Mouse (Mus musculus): ENCODE measurements at regions not wholly inside any gene's neighbourhood (a gene's known extent, or its start where the extent isn't known, plus 50 kb on each side); places are given as distances from the start of the nearest gene placed in this dataset.

- Histone ChIP-seq H3K79me2 (replicated peaks; ENCODE audit: control insufficient read depth, insufficient read depth, low read length) (no peaks in the 10 kb centered on the region), H3K36me3 (ENCODE audit: control insufficient read depth, insufficient read depth, low read length) (no peaks in the 10 kb centered on the region), H3K9ac (ENCODE audit: low read depth, low read length) (no peak overlapping the region), H3K4me3 (no peak overlapping the region), H3K4me1 (ENCODE audit: control insufficient read depth, insufficient read depth, low read length) (no peaks in the 10 kb centered on the region), H3K27me3 (ENCODE audit: control insufficient read depth, insufficient read depth, low read length) (no peaks in the 10 kb centered on the region), H3K27ac (no peak overlapping the region)
- intact Hi-C loops (cut with DNase I) = no loop called here
- WGBS = 90% methylated on average over 3 of the region's 3 CpGs
- no peak for DNase-seq
- no peak for TF ChIP-seq CTCF (IDR thresholded peaks at IDR 0.05)
These were observed 498.6 kb upstream of the Acvr2a start for GRCm38 (mm10) chr2:48315306-48315705.

GRCm38 (mm10) chr2:48316180-48316889 lies 497.6 kb upstream of the Acvr2a start:
- TF ChIP-seq POLR2A (IDR thresholded peaks at IDR 0.05; ENCODE audit: insufficient read depth, low read depth, low read length) (no peak), CTCF (IDR thresholded peaks at IDR 0.05) (no peak), EP300 (IDR thresholded peaks at IDR 0.05; ENCODE audit: insufficient read depth, low read depth, low read length) (no peak)
- H3K79me2 ChIP-seq (replicated peaks; ENCODE audit: control insufficient read depth, insufficient read depth, low read length) = no peaks in the 10 kb centered on the region
- no peaks in the 10 kb centered on the region for H3K4me1 ChIP-seq (ENCODE audit: control insufficient read depth, insufficient read depth, low read length)
- H3K27me3 ChIP-seq (ENCODE audit: control insufficient read depth, insufficient read depth, low read length) = no peaks in the 10 kb centered on the region
- no peak overlapping the region for H3K9ac ChIP-seq (ENCODE audit: low read depth, low read length)
- intact Hi-C loops (cut with DNase I) = no loop called here
- no peak for DNase-seq
- no peaks in the 10 kb centered on the region for H3K36me3 ChIP-seq (ENCODE audit: control insufficient read depth, insufficient read depth, low read length)
- 91% methylated on average over 8 of the region's 8 CpGs for whole genome bisulfite sequencing
- no peak overlapping the region for H3K27ac ChIP-seq
- no peak overlapping the region for H3K4me3 ChIP-seq

DNA sequence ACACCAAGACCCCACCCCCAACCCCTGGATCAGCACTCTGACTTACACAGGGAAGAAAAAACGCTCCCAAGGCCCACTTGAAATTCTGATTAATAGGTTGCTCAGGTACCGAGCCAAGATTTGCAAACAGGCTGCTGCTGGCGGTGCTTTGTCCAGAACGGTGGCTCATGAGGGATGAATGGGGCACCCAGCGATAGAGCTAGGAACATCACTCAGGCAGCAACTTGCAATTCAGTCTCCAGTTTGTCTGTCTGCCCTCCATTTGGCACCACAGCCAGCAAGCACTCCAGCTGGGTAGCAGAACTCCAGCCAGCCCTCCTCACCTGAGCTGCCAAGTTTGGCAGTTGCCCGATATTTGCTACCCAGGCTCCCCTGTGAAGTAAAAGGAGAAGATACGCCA lies 496.1 kb upstream of the Acvr2a start:
- Histone ChIP-seq H3K27ac (no peak overlapping the region), H3K4me3 (no peak overlapping the region), H3K36me3 (ENCODE audit: control insufficient read depth, insufficient read depth, low read length) (no peaks in the 10 kb centered on the region), H3K27me3 (ENCODE audit: control insufficient read depth, insufficient read depth, low read length) (no peaks in the 10 kb centered on the region), H3K4me1 (ENCODE audit: control insufficient read depth, insufficient read depth, low read length) (no peaks in the 10 kb centered on the region), H3K79me2 (replicated peaks; ENCODE audit: control insufficient read depth, insufficient read depth, low read length) (no peaks in the 10 kb centered on the region), H3K9ac (ENCODE audit: low read depth, low read length) (no peak overlapping the region)
- intact Hi-C loops (cut with DNase I) = no loop called here
- DNase-seq = no peak
- WGBS = 59% methylated on average over 7 of the region's 7 CpGs
- TF ChIP-seq EP300 (IDR thresholded peaks at IDR 0.05; ENCODE audit: insufficient read depth, low read depth, low read length) (no peak), CTCF (IDR thresholded peaks at IDR 0.05) (no peak), POLR2A (IDR thresholded peaks at IDR 0.05; ENCODE audit: insufficient read depth, low read depth, low read length) (no peak)

- H3K4me3 ChIP-seq = no peak overlapping the region
- no peak for DNase-seq
- no peaks in the 10 kb centered on the region for H3K4me1 ChIP-seq (ENCODE audit: control insufficient read depth, insufficient read depth, low read length)
- TF ChIP-seq EP300 (IDR thresholded peaks at IDR 0.05; ENCODE audit: insufficient read depth, low read depth, low read length) = no peak
- no peak for TF ChIP-seq CTCF (IDR thresholded peaks at IDR 0.05)
- TF ChIP-seq POLR2A (IDR thresholded peaks at IDR 0.05; ENCODE audit: insufficient read depth, low read depth, low read length) = no peak
- H3K27ac ChIP-seq = no peak overlapping the region
- intact Hi-C loops (cut with DNase I) = no loop called here
- H3K79me2 ChIP-seq (replicated peaks; ENCODE audit: control insufficient read depth, insufficient read depth, low read length) = no peaks in the 10 kb centered on the region
- H3K27me3 ChIP-seq (ENCODE audit: control insufficient read depth, insufficient read depth, low read length) = no peaks in the 10 kb centered on the region
- 69% methylated on average over 8 of the region's 8 CpGs for WGBS
- no peak overlapping the region for H3K9ac ChIP-seq (ENCODE audit: low read depth, low read length)
- H3K36me3 ChIP-seq (ENCODE audit: control insufficient read depth, insufficient read depth, low read length) = no peaks in the 10 kb centered on the region
These were observed 495.4 kb upstream of the Acvr2a start for GRCm38 (mm10) chr2:48318384-48319030.

GRCm38 (mm10) chr2:48321471-48321870 lies 492.4 kb upstream of the Acvr2a start:
- Histone ChIP-seq H3K36me3 (ENCODE audit: control insufficient read depth, insufficient read depth, low read length) (no peaks in the 10 kb centered on the region), H3K79me2 (replicated peaks; ENCODE audit: control insufficient read depth, insufficient read depth, low read length) (no peaks in the 10 kb centered on the region), H3K27me3 (ENCODE audit: control insufficient read depth, insufficient read depth, low read length) (no peaks in the 10 kb centered on the region), H3K4me3 (no peak overlapping the region), H3K27ac (no peak overlapping the region), H3K9ac (ENCODE audit: low read depth, low read length) (no peak overlapping the region), H3K4me1 (ENCODE audit: control insufficient read depth, insufficient read depth, low read length) (no peaks in the 10 kb centered on the region)
- intact Hi-C loops (cut with DNase I) = no loop called here
- no peak for TF ChIP-seq POLR2A (IDR thresholded peaks at IDR 0.05; ENCODE audit: insufficient read depth, low read depth, low read length)
- DNase-seq = no peak
- WGBS = 94% methylated on average over 4 of the region's 4 CpGs

GRCm38 (mm10) chr2:48322278-48322677 lies 491.6 kb upstream of the Acvr2a start:
- H3K4me1 ChIP-seq (ENCODE audit: control insufficient read depth, insufficient read depth, low read length) = no peaks in the 10 kb centered on the region
- WGBS = 72% methylated on average over 5 of the region's 5 CpGs

More at GRCm38 (mm10) chr2:48322278-48322677, 491.6 kb upstream of the Acvr2a start:
- no peak for DNase-seq
- Histone ChIP-seq H3K36me3 (ENCODE audit: control insufficient read depth, insufficient read depth, low read length) (no peaks in the 10 kb centered on the region), H3K79me2 (replicated peaks; ENCODE audit: control insufficient read depth, insufficient read depth, low read length) (no peaks in the 10 kb centered on the region), H3K9ac (ENCODE audit: low read depth, low read length) (no peak overlapping the region), H3K27ac (no peak overlapping the region), H3K4me3 (no peak overlapping the region), H3K27me3 (ENCODE audit: control insufficient read depth, insufficient read depth, low read length) (no peaks in the 10 kb centered on the region)
- TF ChIP-seq POLR2A (IDR thresholded peaks at IDR 0.05; ENCODE audit: insufficient read depth, low read depth, low read length) = no peak
- TF ChIP-seq EP300 (IDR thresholded peaks at IDR 0.05; ENCODE audit: insufficient read depth, low read depth, low read length) = no peak
- TF ChIP-seq CTCF (IDR thresholded peaks at IDR 0.05) = no peak
- intact Hi-C loops (cut with DNase I) = no loop called here
